Mouse (Mus musculus) duodenum, adult 2 months (tissue): Measurements from ENCODE around the gene Gm14496. TPM values are rescaled to one million over a fixed set of nuclear protein-coding genes. Genes with fewer than 3 reads are reported as not detected.

ENCODE experiments used
- polyA plus RNA-seq: library from polyadenylated mRNA; depleted of rRNA; stranded (reverse); fragments of >200 nt; gene quantifications from 2 replicates; pipeline ENCODE4 v1.2.3, GENCODE M21; 2012; ENCODE audit warnings: low replicate concordance; rRNA removed

Gene Gm14496
- polyA plus RNA-seq, result not detected in 2 replicates

DNA sequence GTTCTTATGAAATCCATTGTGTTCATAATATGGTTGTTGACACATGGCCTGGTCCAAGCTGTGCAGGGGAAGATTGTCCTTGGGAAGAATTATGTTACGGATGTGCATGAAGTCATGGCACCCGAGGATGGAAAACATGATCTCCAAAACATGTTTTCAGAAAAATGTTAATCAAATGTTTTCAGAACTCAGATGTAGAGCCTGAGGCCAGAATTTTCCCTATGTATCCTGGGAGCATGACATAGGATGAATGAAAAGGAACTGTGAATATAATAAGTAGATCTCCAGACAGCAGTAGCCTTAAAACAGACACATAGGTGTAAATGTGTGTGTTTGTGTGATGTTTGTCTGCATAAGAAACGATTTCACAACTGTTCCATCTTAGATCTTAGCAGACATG, at the start of gene Gm14496:
TSS of gene Gm14496 (plus strand) at position 301 of the 400 bp plus-strand sequence.

Other genes starting within 250 kb of the Gm14496 start
- 0.26 and 0.67 TPM in 2 replicates for gene Myt1, start 227.8 kb upstream of the Gm14496 start, polyA plus RNA-seq
- 5.0 and 8.6 TPM in 2 replicates for gene Pcmtd2, start 153.3 kb upstream of the Gm14496 start, polyA plus RNA-seq
- gene Polr3k, start 126.8 kb upstream of the Gm14496 start, polyA plus RNA-seq, result 0.69 and 0.89 TPM in 2 replicates